Mouse (Mus musculus): Measurements from ENCODE around the gene Hspa5.
A peak's percentile ranks its signal among the peaks of the same experiment; 100 is the strongest.
"Not testable (repeated sequence)": the region's sequence is repeated elsewhere in the genome, so short reads cannot be mapped to it uniquely, and the experiment has no call there.

Hspa5 gene

GRCm38 (mm10) chr2:34771368-34772226, at the start of gene Hspa5:
Hspa5 (plus strand) TSS chr2:34771970.
- peak; percentile 94 for DNase-seq

GRCm38 (mm10) chr2:34725269-34725668, 46.5 kb upstream of the Hspa5 start:
- no peak for DNase-seq

GRCm38 (mm10) chr2:34727045-34727728, 44.6 kb upstream of the Hspa5 start:
- no peak for DNase-seq

- no peak for DNase-seq
Observed at GRCm38 (mm10) chr2:34736626-34737025, 35.1 kb upstream of the Hspa5 start.

- DNase-seq, result no peak
Observed at GRCm38 (mm10) chr2:34737911-34738310, 33.9 kb upstream of the Hspa5 start.

- no peak for DNase-seq
Observed at GRCm38 (mm10) chr2:34739684-34740391, 31.9 kb upstream of the Hspa5 start.

GRCm38 (mm10) chr2:34741390-34742159, 30.2 kb upstream of the Hspa5 start:
- no peak for DNase-seq

GRCm38 (mm10) chr2:34742675-34743074, 29.1 kb upstream of the Hspa5 start:
- DNase-seq, result no peak

GRCm38 (mm10) chr2:34744476-34744875, 27.3 kb upstream of the Hspa5 start:
- no peak for DNase-seq

GRCm38 (mm10) chr2:34745673-34746072, 26.1 kb upstream of the Hspa5 start:
- DNase-seq, result no peak

- no peak for DNase-seq
Observed at GRCm38 (mm10) chr2:34748479-34748878, 23.3 kb upstream of the Hspa5 start.

GRCm38 (mm10) chr2:34750245-34750644, 21.5 kb upstream of the Hspa5 start:
- no peak for DNase-seq

- peak; percentile 88 for DNase-seq
Observed at GRCm38 (mm10) chr2:34753811-34754550, 17.8 kb upstream of the Hspa5 start.

- peak; percentile 15 for DNase-seq
Observed at GRCm38 (mm10) chr2:34754551-34755358, 17.0 kb upstream of the Hspa5 start, which contains the start of gene Gapvd1. Gapvd1 (minus strand) TSS chr2:34755232.

- no peak for DNase-seq
Observed at GRCm38 (mm10) chr2:34757341-34757740, 14.4 kb upstream of the Hspa5 start.

- DNase-seq, result not testable (repeated sequence)
Observed at GRCm38 (mm10) chr2:34761272-34761671, 10.5 kb upstream of the Hspa5 start.

- no peak for DNase-seq
Observed at GRCm38 (mm10) chr2:34762174-34762573, 9.6 kb upstream of the Hspa5 start.

GRCm38 (mm10) chr2:34762872-34763271, 8.9 kb upstream of the Hspa5 start:
- no peak for DNase-seq

GRCm38 (mm10) chr2:34764801-34765200, 7.0 kb upstream of the Hspa5 start:
- no peak for DNase-seq

GRCm38 (mm10) chr2:34770049-34770448, 1.7 kb upstream of the Hspa5 start:
- DNase-seq, result no peak

- no peak for DNase-seq
Observed at GRCm38 (mm10) chr2:34770951-34771350, 819 bp upstream of the Hspa5 start.
